Mouse (Mus musculus): Measurements from ENCODE around the gene Fam198b. TPM values are rescaled to one million over a fixed set of nuclear protein-coding genes. Genes with fewer than 3 reads are reported as not detected.

The Fam198b gene
- polyA plus RNA-seq, 1 experiment from 2014 or later: 17.2 TPM

GRCm38 (mm10) chr3:79903803-79904202 is 19.5 kb downstream of the Fam198b start:
- no peak overlapping the region for H3K4me2 ChIP-seq (replicated peaks)
- ATAC-seq (ENCODE audit: insufficient number of reproducible peaks, low FRiP score, low TSS enrichment, low read depth): no peak
- no peaks in the 10 kb centered on the region for H3K36me3 ChIP-seq
- no peaks in the 10 kb centered on the region for H3K27me3 ChIP-seq
- no peaks in the 10 kb centered on the region for H3K4me1 ChIP-seq
- no peaks in the 10 kb centered on the region for H3K9me3 ChIP-seq (replicated peaks)
- H3K9ac ChIP-seq: no peak overlapping the region
- H3K27ac ChIP-seq (replicated peaks): peak overlapping the region; percentile 19; the same call in 1 of the 2 replicates
- WGBS: 59% methylated on average over 6 of the region's 6 CpGs
- no peak overlapping the region for H3K4me3 ChIP-seq (replicated peaks)

GRCm38 (mm10) chr3:79904238-79904757 is 20.0 kb downstream of the Fam198b start:
- Histone ChIP-seq H3K36me3 (no peaks in the 10 kb centered on the region), H3K27ac (replicated peaks) (0 out of 2 replicates have a peak overlapping the region, but pooled peaks have one; percentile 19), H3K4me2 (replicated peaks) (no peak overlapping the region), H3K9ac (no peak overlapping the region), H3K27me3 (no peaks in the 10 kb centered on the region), H3K4me3 (replicated peaks) (no peak overlapping the region), H3K4me1 (no peaks in the 10 kb centered on the region), H3K9me3 (replicated peaks) (no peaks in the 10 kb centered on the region)
- WGBS: 80% methylated on average over 10 of the region's 10 CpGs
- ATAC-seq (ENCODE audit: insufficient number of reproducible peaks, low FRiP score, low TSS enrichment, low read depth): no peak

- H3K4me3 ChIP-seq (replicated peaks): no peak overlapping the region
- no peaks in the 10 kb centered on the region for H3K36me3 ChIP-seq
- H3K9ac ChIP-seq: no peak overlapping the region
- H3K4me1 ChIP-seq: no peaks in the 10 kb centered on the region
- no peak overlapping the region for H3K27ac ChIP-seq (replicated peaks)
- H3K4me2 ChIP-seq (replicated peaks): no peak overlapping the region
- no peaks in the 10 kb centered on the region for H3K9me3 ChIP-seq (replicated peaks)
- ATAC-seq (ENCODE audit: insufficient number of reproducible peaks, low FRiP score, low TSS enrichment, low read depth): no peak
- H3K27me3 ChIP-seq: no peaks in the 10 kb centered on the region
Observed at GRCm38 (mm10) chr3:79905397-79905796, 21.1 kb downstream of the Fam198b start.

- WGBS: 76% methylated on average over 5 of the region's 5 CpGs
- no peak overlapping the region for H3K4me2 ChIP-seq (replicated peaks)
- H3K9me3 ChIP-seq (replicated peaks): no peaks in the 10 kb centered on the region
- ATAC-seq (ENCODE audit: insufficient number of reproducible peaks, low FRiP score, low TSS enrichment, low read depth): no peak
- H3K27me3 ChIP-seq: no peaks in the 10 kb centered on the region
- H3K36me3 ChIP-seq: no peaks in the 10 kb centered on the region
- no peaks in the 10 kb centered on the region for H3K4me1 ChIP-seq
- no peak overlapping the region for H3K27ac ChIP-seq (replicated peaks)
- no peak overlapping the region for H3K9ac ChIP-seq
- no peak overlapping the region for H3K4me3 ChIP-seq (replicated peaks)
Observed at GRCm38 (mm10) chr3:79906250-79907045, 22.1 kb downstream of the Fam198b start.

GRCm38 (mm10) chr3:79907223-79907622 is 22.9 kb downstream of the Fam198b start:
- WGBS: 48% methylated on average over 7 of the region's 7 CpGs
- no peak overlapping the region for H3K27ac ChIP-seq (replicated peaks)

GRCm38 (mm10) chr3:79910375-79911141 is 26.2 kb downstream of the Fam198b start:
- H3K9me3 ChIP-seq (replicated peaks): no peaks in the 10 kb centered on the region
- no peak overlapping the region for H3K4me2 ChIP-seq (replicated peaks)
- H3K4me1 ChIP-seq: no peaks in the 10 kb centered on the region
- no peaks in the 10 kb centered on the region for H3K36me3 ChIP-seq
- H3K4me3 ChIP-seq (replicated peaks): no peak overlapping the region
- no peak overlapping the region for H3K27ac ChIP-seq (replicated peaks)
- 38% methylated on average over 10 of the region's 10 CpGs for WGBS
- H3K27me3 ChIP-seq: no peaks in the 10 kb centered on the region
- no peak for ATAC-seq (ENCODE audit: insufficient number of reproducible peaks, low FRiP score, low TSS enrichment, low read depth)
- no peak overlapping the region for H3K9ac ChIP-seq

More at GRCm38 (mm10) chr3:79907223-79907622, 22.9 kb downstream of the Fam198b start:
- Histone ChIP-seq H3K9ac (no peak overlapping the region), H3K36me3 (no peaks in the 10 kb centered on the region), H3K4me2 (replicated peaks) (no peak overlapping the region), H3K4me1 (no peaks in the 10 kb centered on the region), H3K4me3 (replicated peaks) (no peak overlapping the region), H3K27me3 (no peaks in the 10 kb centered on the region), H3K9me3 (replicated peaks) (no peaks in the 10 kb centered on the region)
- ATAC-seq (ENCODE audit: insufficient number of reproducible peaks, low FRiP score, low TSS enrichment, low read depth): no peak

- Histone ChIP-seq H3K27me3 (no peaks in the 10 kb centered on the region), H3K36me3 (no peaks in the 10 kb centered on the region), H3K4me1 (no peaks in the 10 kb centered on the region), H3K9me3 (replicated peaks) (no peaks in the 10 kb centered on the region), H3K27ac (replicated peaks) (no peak overlapping the region), H3K9ac (no peak overlapping the region), H3K4me3 (replicated peaks) (no peak overlapping the region), H3K4me2 (replicated peaks) (no peak overlapping the region)
- no peak for ATAC-seq (ENCODE audit: insufficient number of reproducible peaks, low FRiP score, low TSS enrichment, low read depth)
- 79% methylated on average over 3 of the region's 3 CpGs for WGBS
Observed at GRCm38 (mm10) chr3:79911166-79911565, 26.8 kb downstream of the Fam198b start.

GRCm38 (mm10) chr3:79914012-79914411 is 29.7 kb downstream of the Fam198b start:
- no peak overlapping the region for H3K9ac ChIP-seq
- H3K27me3 ChIP-seq: no peaks in the 10 kb centered on the region
- no peaks in the 10 kb centered on the region for H3K9me3 ChIP-seq (replicated peaks)
- no peak for ATAC-seq (ENCODE audit: insufficient number of reproducible peaks, low FRiP score, low TSS enrichment, low read depth)
- H3K4me2 ChIP-seq (replicated peaks): no peak overlapping the region
- no peaks in the 10 kb centered on the region for H3K36me3 ChIP-seq
- 85% methylated on average over 5 of the region's 5 CpGs for WGBS
- no peak overlapping the region for H3K4me3 ChIP-seq (replicated peaks)
- H3K4me1 ChIP-seq: no peaks in the 10 kb centered on the region
- no peak overlapping the region for H3K27ac ChIP-seq (replicated peaks)

- no peak for ATAC-seq (ENCODE audit: insufficient number of reproducible peaks, low FRiP score, low TSS enrichment, low read depth)
- Histone ChIP-seq H3K9me3 (replicated peaks) (no peaks in the 10 kb centered on the region), H3K27ac (replicated peaks) (no peak overlapping the region), H3K9ac (no peak overlapping the region), H3K4me2 (replicated peaks) (no peak overlapping the region), H3K36me3 (no peaks in the 10 kb centered on the region), H3K4me3 (replicated peaks) (no peak overlapping the region), H3K27me3 (no peaks in the 10 kb centered on the region), H3K4me1 (no peaks in the 10 kb centered on the region)
- 79% methylated on average over 5 of the region's 5 CpGs for WGBS
Observed at GRCm38 (mm10) chr3:79916185-79916584, 31.9 kb downstream of the Fam198b start.

- H3K27me3 ChIP-seq: no peaks in the 10 kb centered on the region
Observed at GRCm38 (mm10) chr3:79918761-79919160, 34.4 kb downstream of the Fam198b start.

GRCm38 (mm10) chr3:79925950-79926697 is 41.8 kb downstream of the Fam198b start:
- 65% methylated on average over 5 of the region's 5 CpGs for WGBS
- H3K36me3 ChIP-seq: no peaks in the 10 kb centered on the region
- no peaks in the 10 kb centered on the region for H3K27me3 ChIP-seq
- H3K4me3 ChIP-seq (replicated peaks): no peak overlapping the region
- no peak overlapping the region for H3K4me2 ChIP-seq (replicated peaks)
- H3K27ac ChIP-seq (replicated peaks): no peak overlapping the region
- ATAC-seq (ENCODE audit: insufficient number of reproducible peaks, low FRiP score, low TSS enrichment, low read depth): no peak
- H3K9ac ChIP-seq: no peak overlapping the region
- no peaks in the 10 kb centered on the region for H3K9me3 ChIP-seq (replicated peaks)
- H3K4me1 ChIP-seq: peaks cover 4% of the 10 kb centered on the region; the same call in 1 of the 2 replicates

More at GRCm38 (mm10) chr3:79918761-79919160, 34.4 kb downstream of the Fam198b start:
- no peak for ATAC-seq (ENCODE audit: insufficient number of reproducible peaks, low FRiP score, low TSS enrichment, low read depth)
- Histone ChIP-seq H3K4me1 (no peaks in the 10 kb centered on the region), H3K9me3 (replicated peaks) (no peaks in the 10 kb centered on the region), H3K4me2 (replicated peaks) (no peak overlapping the region), H3K27ac (replicated peaks) (no peak overlapping the region), H3K4me3 (replicated peaks) (no peak overlapping the region), H3K36me3 (no peaks in the 10 kb centered on the region), H3K9ac (no peak overlapping the region)
